Mouse (Mus musculus): ENCODE measurements around the gene Tmem208. TPM values are rescaled to one million over a fixed set of nuclear protein-coding genes. Genes with fewer than 3 reads are reported as not detected.

The Tmem208 gene
- polyA plus RNA-seq, 1 experiment, result 194 TPM

GRCm38 (mm10) chr8:105323183-105323582 is 3.0 kb upstream of the Tmem208 start:
- 97% methylated on average over 4 of the region's 4 CpGs for WGBS
- DNase-seq, result no peak
- H3K27me3 ChIP-seq (ENCODE audit: control insufficient read depth, insufficient read depth, low read length), result no peaks in the 10 kb centered on the region
- H3K4me3 ChIP-seq (ENCODE audit: control insufficient read depth, insufficient read depth, low read length), result no peak overlapping the region
- H3K27ac ChIP-seq (ENCODE audit: control insufficient read depth, insufficient read depth, low read length), result no peak overlapping the region
- peaks cover 12% of the 10 kb centered on the region for H3K4me1 ChIP-seq (replicated peaks; ENCODE audit: control insufficient read depth, insufficient read depth, low read length)
- TF ChIP-seq CTCF (IDR thresholded peaks at IDR 0.05; ENCODE audit: borderline replicate concordance, control insufficient read depth, extremely low read depth, insufficient read depth, low read length, poor library complexity), result no peak
- no peak for TF ChIP-seq POLR2A (IDR thresholded peaks at IDR 0.05; ENCODE audit: control insufficient read depth, extremely low read depth, insufficient read depth, low read length, poor library complexity)
- H3K36me3 ChIP-seq (ENCODE audit: control insufficient read depth, insufficient read depth, low read length), result peaks cover 3% of the 10 kb centered on the region

- no peak for DNase-seq
- H3K27ac ChIP-seq (ENCODE audit: control insufficient read depth, insufficient read depth, low read length), result no peak overlapping the region
- TF ChIP-seq CTCF (IDR thresholded peaks at IDR 0.05; ENCODE audit: borderline replicate concordance, control insufficient read depth, extremely low read depth, insufficient read depth, low read length, poor library complexity) (no peak), POLR2A (IDR thresholded peaks at IDR 0.05; ENCODE audit: control insufficient read depth, extremely low read depth, insufficient read depth, low read length, poor library complexity) (no peak)
- H3K4me1 ChIP-seq (replicated peaks; ENCODE audit: control insufficient read depth, insufficient read depth, low read length), result peaks cover 12% of the 10 kb centered on the region
- 1% methylated on average over 12 of the region's 12 CpGs for WGBS
- peaks cover 22% of the 10 kb centered on the region; the same call in 1 of the 2 replicates for H3K36me3 ChIP-seq (ENCODE audit: control insufficient read depth, insufficient read depth, low read length)
- peak overlapping the region; percentile 74 for H3K4me3 ChIP-seq (ENCODE audit: control insufficient read depth, insufficient read depth, low read length)
- no peaks in the 10 kb centered on the region for H3K27me3 ChIP-seq (ENCODE audit: control insufficient read depth, insufficient read depth, low read length)
Measured at GRCm38 (mm10) chr8:105325641-105326093, 487 bp upstream of the Tmem208 start.

GRCm38 (mm10) chr8:105326968-105327367 is 814 bp downstream of the Tmem208 start:
- Histone ChIP-seq H3K4me1 (replicated peaks; ENCODE audit: control insufficient read depth, insufficient read depth, low read length) (peaks cover 12% of the 10 kb centered on the region), H3K27ac (ENCODE audit: control insufficient read depth, insufficient read depth, low read length) (no peak overlapping the region), H3K4me3 (ENCODE audit: control insufficient read depth, insufficient read depth, low read length) (peak overlapping the region; percentile 74), H3K27me3 (ENCODE audit: control insufficient read depth, insufficient read depth, low read length) (no peaks in the 10 kb centered on the region), H3K36me3 (ENCODE audit: control insufficient read depth, insufficient read depth, low read length) (peaks cover 25% of the 10 kb centered on the region; the same call in 1 of the 2 replicates)
- no peak for TF ChIP-seq CTCF (IDR thresholded peaks at IDR 0.05; ENCODE audit: borderline replicate concordance, control insufficient read depth, extremely low read depth, insufficient read depth, low read length, poor library complexity)
- no peak for TF ChIP-seq POLR2A (IDR thresholded peaks at IDR 0.05; ENCODE audit: control insufficient read depth, extremely low read depth, insufficient read depth, low read length, poor library complexity)
- WGBS, result 45% methylated on average over 6 of the region's 6 CpGs
- no peak for DNase-seq

DNA sequence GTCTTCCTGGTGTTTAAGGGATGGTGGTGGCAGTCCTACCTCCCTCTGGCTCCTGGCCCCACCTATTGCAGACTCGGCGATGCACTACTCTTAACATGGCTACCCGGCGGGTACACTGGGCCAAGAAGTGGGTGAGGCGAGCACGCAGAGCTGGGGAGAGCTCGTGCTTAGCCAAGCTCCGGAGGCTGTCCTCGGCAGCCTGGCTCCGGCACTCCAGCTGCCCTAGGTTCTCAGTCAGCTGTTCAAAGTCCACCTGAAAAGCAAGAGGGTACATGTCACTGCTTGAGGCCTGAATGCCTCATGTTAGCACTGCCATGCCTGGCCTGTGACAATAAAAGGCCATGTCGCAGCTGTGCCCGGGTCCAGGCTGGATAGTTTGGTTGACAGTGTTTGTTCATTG is 4.2 kb downstream of the Tmem208 start:
- Histone ChIP-seq H3K4me1 (replicated peaks; ENCODE audit: control insufficient read depth, insufficient read depth, low read length) (peaks cover 12% of the 10 kb centered on the region), H3K36me3 (ENCODE audit: control insufficient read depth, insufficient read depth, low read length) (peaks cover 25% of the 10 kb centered on the region; the same call in 1 of the 2 replicates), H3K27me3 (ENCODE audit: control insufficient read depth, insufficient read depth, low read length) (no peaks in the 10 kb centered on the region), H3K4me3 (ENCODE audit: control insufficient read depth, insufficient read depth, low read length) (no peak overlapping the region), H3K27ac (ENCODE audit: control insufficient read depth, insufficient read depth, low read length) (no peak overlapping the region)
- DNase-seq, result no peak
- WGBS, result 97% methylated on average over 12 of the region's 12 CpGs
- no peak for TF ChIP-seq CTCF (IDR thresholded peaks at IDR 0.05; ENCODE audit: borderline replicate concordance, control insufficient read depth, extremely low read depth, insufficient read depth, low read length, poor library complexity)
- no peak for TF ChIP-seq POLR2A (IDR thresholded peaks at IDR 0.05; ENCODE audit: control insufficient read depth, extremely low read depth, insufficient read depth, low read length, poor library complexity)

GRCm38 (mm10) chr8:105331469-105331868 is 5.3 kb downstream of the Tmem208 start:
- no peak for DNase-seq
- H3K4me1 ChIP-seq (replicated peaks; ENCODE audit: control insufficient read depth, insufficient read depth, low read length), result peaks cover 7% of the 10 kb centered on the region
- H3K27me3 ChIP-seq (ENCODE audit: control insufficient read depth, insufficient read depth, low read length), result no peaks in the 10 kb centered on the region
- TF ChIP-seq CTCF (IDR thresholded peaks at IDR 0.05; ENCODE audit: borderline replicate concordance, control insufficient read depth, extremely low read depth, insufficient read depth, low read length, poor library complexity), result no peak
- no peak for TF ChIP-seq POLR2A (IDR thresholded peaks at IDR 0.05; ENCODE audit: control insufficient read depth, extremely low read depth, insufficient read depth, low read length, poor library complexity)
- H3K36me3 ChIP-seq (ENCODE audit: control insufficient read depth, insufficient read depth, low read length), result peaks cover 34% of the 10 kb centered on the region
- no peak overlapping the region for H3K27ac ChIP-seq (ENCODE audit: control insufficient read depth, insufficient read depth, low read length)
- 97% methylated on average over 22 of the region's 22 CpGs for WGBS
- no peak overlapping the region for H3K4me3 ChIP-seq (ENCODE audit: control insufficient read depth, insufficient read depth, low read length)

DNA sequence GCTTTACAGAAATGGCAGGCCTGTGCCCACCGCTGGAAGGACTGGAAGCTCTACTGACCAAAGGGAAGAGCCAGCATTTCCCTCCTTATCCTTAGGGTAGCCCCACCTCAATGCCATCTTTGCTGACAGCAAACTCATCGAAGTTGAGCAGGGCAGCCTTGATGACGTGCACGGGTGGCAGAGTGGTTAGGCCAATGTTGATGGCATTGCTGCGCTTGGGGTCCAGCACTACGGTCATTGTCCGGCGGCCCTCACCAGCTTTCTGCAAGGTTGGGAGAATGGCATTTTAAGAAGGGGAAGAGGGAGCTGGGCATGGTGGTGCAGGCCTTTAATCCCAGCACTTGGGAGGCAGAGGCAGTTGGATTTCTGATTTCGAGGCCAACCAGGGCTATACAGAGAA is 5.8 kb downstream of the Tmem208 start:
- no peak for DNase-seq
- Histone ChIP-seq H3K36me3 (ENCODE audit: control insufficient read depth, insufficient read depth, low read length) (peaks cover 35% of the 10 kb centered on the region), H3K4me3 (ENCODE audit: control insufficient read depth, insufficient read depth, low read length) (no peak overlapping the region), H3K4me1 (replicated peaks; ENCODE audit: control insufficient read depth, insufficient read depth, low read length) (peaks cover 5% of the 10 kb centered on the region), H3K27ac (ENCODE audit: control insufficient read depth, insufficient read depth, low read length) (no peak overlapping the region), H3K27me3 (ENCODE audit: control insufficient read depth, insufficient read depth, low read length) (no peaks in the 10 kb centered on the region)
- TF ChIP-seq POLR2A (IDR thresholded peaks at IDR 0.05; ENCODE audit: control insufficient read depth, extremely low read depth, insufficient read depth, low read length, poor library complexity), result no peak
- no peak for TF ChIP-seq CTCF (IDR thresholded peaks at IDR 0.05; ENCODE audit: borderline replicate concordance, control insufficient read depth, extremely low read depth, insufficient read depth, low read length, poor library complexity)
- WGBS, result 96% methylated on average over 9 of the region's 9 CpGs

- DNase-seq, result no peak
- Histone ChIP-seq H3K27ac (ENCODE audit: control insufficient read depth, insufficient read depth, low read length) (no peak overlapping the region), H3K4me1 (replicated peaks; ENCODE audit: control insufficient read depth, insufficient read depth, low read length) (no peaks in the 10 kb centered on the region), H3K36me3 (ENCODE audit: control insufficient read depth, insufficient read depth, low read length) (peaks cover 35% of the 10 kb centered on the region), H3K4me3 (ENCODE audit: control insufficient read depth, insufficient read depth, low read length) (no peak overlapping the region), H3K27me3 (ENCODE audit: control insufficient read depth, insufficient read depth, low read length) (no peaks in the 10 kb centered on the region)
- TF ChIP-seq POLR2A (IDR thresholded peaks at IDR 0.05; ENCODE audit: control insufficient read depth, extremely low read depth, insufficient read depth, low read length, poor library complexity) (no peak), CTCF (IDR thresholded peaks at IDR 0.05; ENCODE audit: borderline replicate concordance, control insufficient read depth, extremely low read depth, insufficient read depth, low read length, poor library complexity) (no peak)
- 85% methylated on average over 2 of the region's 2 CpGs for WGBS
Measured at GRCm38 (mm10) chr8:105332523-105332922, 6.4 kb downstream of the Tmem208 start.

Data from thymus, adult 2 months (tissue).